Mouse (Mus musculus) right cerebral cortex, postnatal 14 days (tissue): ENCODE results near the gene Mzt1.
A peak's percentile ranks its signal among the peaks of the same experiment; 100 is the strongest.
"Not testable (repeated sequence)": the region's sequence is repeated elsewhere in the genome, so short reads cannot be mapped to it uniquely, and the experiment has no call there.

ENCODE experiments used
- DNase-seq: peaks from one replicate; pipeline ENCODE4 v3.0.0; 2022

The Mzt1 gene

DNA sequence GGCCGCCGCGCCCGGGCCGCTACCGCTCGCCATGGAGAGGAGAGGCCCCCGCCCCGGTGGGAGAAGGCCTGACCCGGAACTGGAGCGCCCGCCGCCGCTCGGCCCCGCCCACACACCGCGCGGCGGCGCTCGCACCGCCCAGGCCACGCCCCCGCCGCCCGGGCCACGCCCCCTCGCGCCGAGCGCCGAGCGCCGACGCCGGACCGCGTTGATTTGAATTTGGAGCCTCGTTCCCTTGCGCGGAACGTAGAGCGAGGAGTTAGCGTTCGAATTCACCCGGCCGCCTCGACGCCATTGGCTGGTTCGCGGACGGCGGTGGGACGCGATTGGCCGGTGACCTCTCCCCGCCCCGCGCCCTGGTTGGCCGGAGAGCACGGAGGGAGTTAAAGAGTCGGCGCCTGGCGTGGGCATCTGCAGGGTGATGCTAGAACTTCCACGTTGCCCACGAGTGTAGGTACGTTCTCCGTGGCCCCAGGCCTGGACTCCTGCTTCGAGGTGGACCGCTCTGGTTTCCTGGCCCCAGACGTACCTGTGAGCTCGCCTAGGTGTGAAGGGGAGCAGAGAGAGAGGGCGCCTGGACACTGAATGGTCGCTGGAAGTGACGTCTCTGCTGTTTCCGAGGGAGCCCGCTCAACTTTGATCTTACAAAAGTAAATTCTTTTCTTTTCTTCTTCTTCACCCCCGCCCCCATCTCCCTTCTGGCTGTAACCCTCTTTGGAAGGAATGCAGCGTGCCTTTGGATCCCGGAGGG, at the start of gene Mzt1, which contains the start of gene Bora:
Mzt1 (minus strand) TSS at position 104 of the 751 bp plus-strand sequence.
Bora (plus strand) TSS at position 192 of the 751 bp plus-strand sequence.
- peak; percentile 92 for DNase-seq

DNA sequence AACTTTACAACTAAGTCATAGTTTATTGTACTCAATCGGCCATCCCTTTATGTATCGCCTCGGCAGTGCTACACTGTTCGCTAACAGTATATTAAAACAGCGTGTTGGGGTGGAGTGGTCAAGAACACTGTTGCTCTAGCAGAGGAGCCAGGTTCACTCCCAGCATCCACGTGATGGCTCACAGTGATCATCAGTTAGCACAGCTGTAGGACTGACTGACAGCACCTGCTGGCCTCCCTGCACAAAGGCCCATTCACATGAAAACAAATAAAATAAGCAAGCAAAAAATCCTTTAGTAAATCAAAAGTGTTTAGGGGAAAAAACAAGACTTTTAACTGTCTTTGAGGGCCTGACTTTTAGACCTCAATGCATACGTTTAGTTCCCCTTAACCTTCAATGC, 43.0 kb upstream of the Mzt1 start:
- DNase-seq, result no peak

DNA sequence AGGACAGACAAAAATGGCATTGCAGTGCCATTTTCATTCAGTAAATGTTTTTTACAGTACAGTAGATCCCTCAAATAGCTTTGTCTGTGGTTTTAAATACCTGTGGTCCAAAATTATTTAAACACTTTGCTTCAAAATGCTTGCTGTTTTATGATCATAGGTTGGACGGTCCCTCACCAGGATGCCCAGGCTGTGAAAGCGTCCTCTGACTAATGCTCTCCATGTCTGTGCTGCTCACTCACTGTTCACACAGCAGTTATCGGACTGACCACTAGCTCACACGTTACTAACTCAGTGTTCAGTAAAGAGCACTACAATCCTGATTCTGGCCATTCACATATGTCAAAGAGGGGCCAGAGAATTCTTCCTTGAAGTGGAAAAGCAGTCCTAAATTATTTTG, 25.2 kb upstream of the Mzt1 start:
- DNase-seq, result no peak

DNA sequence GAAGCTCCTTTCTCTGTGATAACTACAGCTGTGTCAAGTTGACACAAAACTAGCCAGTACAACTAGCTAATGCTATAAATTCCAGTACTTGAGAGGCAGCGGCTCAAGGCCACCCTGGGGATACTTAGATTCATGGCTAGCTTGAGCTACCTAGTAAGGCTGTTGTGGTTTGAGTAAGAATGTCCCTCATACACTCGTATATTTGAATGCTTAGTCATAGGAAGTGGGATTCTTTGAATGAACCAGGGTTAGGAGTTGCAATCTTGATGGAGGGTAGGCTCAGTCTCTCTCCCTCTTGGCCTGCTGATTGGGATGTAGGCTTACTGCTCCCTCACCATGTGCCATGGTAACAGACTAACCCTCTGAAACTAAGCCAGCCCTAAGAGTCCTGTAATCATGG, 17.2 kb upstream of the Mzt1 start:
- no peak for DNase-seq

DNA sequence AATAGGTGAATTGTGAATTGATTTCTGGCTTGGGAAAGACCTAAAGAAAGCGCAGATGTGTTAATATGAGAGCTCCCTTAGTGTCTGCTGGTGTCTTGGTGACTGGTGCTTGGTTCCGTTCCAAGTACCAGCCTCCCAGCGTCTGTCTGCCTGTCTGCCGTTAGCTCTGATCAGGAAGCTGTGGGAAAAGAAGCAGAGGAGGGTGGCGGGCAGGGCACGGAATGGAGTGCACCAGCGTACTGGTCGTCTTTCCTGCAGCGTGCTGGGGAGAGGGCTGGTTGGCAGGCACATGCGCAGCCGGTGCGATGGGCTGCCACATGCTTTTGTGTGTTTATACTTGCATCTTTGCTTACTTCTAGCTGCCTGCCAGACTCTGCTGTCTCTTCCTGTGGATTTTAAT, 14.7 kb upstream of the Mzt1 start:
- peak; percentile 21 for DNase-seq

DNA sequence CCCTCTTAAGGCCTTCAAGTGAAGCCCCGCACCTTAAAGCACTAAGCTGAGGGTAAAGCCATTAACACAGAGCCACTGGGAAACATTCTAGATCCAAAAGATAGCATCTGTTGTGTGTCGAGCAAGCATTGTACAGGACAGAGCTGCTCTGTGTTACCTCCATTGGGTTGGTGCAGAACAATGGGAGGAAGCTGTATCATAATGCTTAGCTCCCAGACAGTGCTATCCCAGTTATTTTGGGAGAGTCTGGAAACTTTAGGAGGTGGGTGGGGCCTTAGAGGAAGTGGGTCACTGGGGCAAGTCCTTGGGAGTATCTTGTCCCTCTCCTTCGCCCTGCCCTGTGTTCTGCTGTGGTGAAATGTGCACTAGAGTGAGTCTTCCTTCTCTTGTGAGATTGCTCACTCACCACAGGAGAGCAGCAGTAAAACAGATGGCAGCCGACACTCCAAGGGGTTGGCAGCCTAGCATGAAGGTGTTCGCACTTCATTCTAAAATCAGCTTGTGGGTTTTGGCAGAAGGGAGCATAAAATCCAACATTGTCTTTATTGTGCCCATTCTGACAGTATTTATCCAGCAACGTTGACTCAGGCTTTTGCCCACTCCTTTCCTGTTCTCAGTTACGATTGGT, 13.1 kb upstream of the Mzt1 start:
- no peak for DNase-seq

DNA sequence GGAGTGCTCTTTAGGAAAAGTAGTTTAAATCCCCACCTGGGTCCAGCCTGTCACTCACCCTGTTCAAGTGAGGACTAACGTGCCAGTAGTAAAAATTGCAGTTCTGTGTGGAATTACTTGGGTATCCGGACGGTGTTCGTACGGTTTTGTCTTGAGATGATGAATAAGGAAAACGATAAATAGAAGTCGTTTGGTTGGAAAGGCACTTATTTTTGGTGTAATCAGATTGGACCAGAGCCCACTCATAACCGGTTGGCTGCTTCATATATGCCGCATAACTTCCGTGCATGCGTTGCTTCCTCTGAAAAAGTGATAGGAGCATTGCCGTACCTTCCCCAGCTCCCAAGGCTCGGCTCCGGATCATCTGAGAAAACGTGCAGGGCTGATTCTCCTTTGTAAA, 848 bp upstream of the Mzt1 start:
- DNase-seq, result no peak

DNA sequence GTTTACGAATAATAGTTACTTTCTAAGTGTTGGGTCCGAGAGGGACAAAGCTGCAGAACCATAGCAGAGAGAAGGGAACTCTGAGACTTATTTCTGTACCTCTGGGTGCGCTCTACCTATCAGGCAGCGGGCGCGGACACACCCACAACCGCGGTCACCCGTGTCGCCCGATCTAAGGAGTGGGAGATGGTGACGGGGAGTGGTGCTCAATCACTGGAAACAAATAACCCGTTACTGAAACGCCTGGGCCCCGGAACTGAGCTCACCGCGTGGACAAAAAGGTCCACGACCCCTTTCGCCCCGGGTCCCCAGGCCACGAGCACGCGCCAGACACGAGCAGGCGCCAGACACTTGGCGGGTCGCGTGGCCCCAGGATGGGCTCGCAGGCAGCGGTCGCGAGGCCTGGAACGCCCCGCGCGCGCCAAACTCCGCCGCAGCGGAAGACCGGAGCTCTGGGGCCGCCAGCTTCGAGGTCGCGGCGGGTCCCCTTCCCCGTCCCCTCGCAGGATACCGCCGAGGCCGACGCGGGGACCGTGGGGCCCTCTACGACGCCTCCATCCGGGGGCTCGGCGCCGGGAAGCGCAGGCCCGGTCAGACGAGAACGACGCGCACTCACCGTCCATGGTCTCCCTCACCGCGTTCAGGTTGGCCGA, 430 bp downstream of the Mzt1 start:
- peak; percentile 18 for DNase-seq

DNA sequence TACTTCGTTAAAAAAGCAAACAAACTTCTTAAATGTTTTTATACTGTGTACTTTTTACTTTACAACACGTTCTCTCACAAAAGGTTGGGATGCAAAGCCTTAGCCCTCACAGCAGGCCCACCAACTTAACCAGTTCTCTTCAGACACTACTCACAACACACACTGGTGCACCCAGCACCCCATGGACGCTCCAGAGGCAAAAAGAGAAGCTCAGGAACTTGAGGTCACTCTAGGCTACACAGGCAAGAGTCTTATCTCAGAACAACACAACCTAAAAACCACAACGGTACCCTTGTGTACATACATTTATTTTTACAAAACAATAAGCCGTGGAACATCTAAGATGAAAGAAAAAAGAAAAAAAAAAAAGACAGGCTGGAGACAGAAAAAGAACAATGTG, 1.2 kb downstream of the Mzt1 start:
- DNase-seq, result no peak

DNA sequence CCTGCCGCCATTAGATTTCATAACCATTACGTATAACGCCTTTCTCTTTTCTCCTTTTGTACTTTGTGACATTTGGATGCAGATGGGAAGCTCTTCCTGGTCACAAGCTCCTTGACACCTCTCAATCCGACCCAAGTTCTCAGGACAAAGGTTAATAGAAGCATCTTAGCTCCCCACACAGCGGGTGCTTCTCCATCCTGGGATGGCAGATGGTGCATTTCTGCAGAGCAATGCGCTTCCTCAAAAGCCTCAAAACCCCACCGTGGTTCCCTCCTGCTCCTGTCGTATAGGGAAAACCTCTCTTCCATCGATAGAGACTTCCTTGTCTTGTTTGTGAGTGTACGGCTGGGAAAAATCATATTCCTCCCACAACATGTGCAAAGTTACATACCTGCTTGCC, 1.8 kb downstream of the Mzt1 start:
- no peak for DNase-seq

DNA sequence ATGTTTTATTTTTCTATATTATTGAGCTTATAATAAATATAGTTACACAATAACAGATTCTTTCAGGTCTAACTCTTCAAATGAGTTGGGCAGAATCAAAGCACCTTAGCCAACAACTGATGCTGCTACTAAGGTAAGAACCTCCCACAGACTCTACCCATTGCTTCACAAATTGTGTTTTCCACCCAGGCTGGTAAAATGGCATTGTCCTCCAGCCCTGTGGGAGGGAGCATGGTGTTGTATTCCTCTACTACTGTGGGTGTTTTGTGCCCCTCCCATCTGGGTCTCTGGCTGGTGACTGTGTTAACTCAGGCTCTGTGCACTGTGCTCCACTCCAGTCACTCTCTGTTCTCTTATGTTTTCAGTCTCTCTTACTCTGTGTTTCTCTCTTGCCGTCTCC, 2.4 kb downstream of the Mzt1 start:
- DNase-seq, result no peak

DNA sequence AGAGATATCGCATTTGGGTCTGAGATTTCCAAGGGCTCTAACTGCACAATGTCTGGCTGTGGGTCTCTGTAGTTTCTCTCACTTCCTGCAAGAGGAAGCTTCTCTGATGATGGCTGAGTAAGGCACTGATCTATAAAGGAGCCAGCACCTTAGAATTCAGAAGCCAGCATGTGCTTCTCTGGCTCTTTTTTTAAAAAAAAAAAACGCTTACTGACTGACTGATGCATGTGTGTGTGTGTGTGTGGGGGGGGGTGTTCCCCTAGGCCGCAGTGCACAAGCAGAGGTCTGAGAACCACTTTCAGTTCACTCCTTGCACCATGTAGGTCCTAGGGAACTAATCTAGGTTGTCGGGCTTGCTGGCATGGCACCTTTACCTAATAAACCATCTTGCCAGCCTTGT, 4.5 kb downstream of the Mzt1 start:
- no peak for DNase-seq

DNA sequence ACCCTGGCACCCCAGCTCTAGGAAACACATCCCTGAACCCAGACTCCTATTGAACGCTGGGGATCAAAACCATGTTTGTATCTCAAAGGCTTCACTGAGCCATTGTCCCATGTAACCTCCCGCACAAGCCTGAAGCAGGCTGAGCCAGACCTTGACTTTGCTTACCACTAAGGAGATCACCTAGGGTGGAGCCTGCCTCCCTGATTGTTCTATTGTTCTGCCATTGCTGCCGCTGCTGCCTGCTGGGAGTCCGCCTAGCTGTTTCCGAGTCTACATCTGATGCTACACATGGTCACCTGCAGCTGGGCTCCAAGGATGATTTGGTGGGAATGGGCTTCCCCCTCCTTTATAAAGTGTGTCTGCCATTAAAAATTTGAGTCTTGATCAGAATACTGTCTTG, 6.6 kb downstream of the Mzt1 start:
- not testable (repeated sequence) for DNase-seq

DNA sequence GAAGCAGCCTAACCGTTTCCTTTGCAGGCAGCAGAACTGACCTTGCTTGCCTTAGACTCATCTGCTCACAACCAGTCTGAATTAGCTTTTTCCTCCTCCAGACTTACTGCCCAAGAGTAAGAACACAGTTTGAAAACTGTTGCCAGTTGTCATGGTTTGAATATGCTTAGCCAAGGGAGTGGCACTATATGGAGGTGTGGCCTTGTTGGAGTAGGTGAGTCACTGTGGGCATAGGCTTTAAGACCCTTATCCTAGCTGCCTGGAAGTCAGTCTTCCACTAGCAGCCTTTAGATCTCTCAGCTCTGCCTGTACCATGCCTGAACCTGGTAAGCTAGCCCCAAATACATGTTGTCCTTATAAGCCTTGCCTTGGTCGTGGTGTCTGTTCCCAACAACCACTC, 8.2 kb downstream of the Mzt1 start:
- no peak for DNase-seq

DNA sequence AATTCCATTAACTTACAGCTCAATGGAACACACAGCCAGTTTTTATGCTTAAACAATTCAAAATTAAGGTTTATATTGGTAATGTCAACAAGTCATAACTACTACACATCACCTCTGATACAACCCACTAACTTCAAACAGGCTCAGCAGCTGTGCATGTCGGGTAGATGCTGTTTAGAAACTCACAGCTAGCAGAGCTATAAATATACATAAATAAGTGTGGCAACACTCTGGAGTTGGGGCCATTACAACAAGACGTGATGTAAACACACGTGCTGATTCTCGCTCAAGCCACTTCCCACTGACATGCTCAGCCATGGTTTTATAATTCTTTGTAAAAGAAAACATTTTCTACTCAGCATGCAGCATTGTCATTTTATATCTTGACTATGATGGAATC, 9.9 kb downstream of the Mzt1 start:
- DNase-seq, result no peak

DNA sequence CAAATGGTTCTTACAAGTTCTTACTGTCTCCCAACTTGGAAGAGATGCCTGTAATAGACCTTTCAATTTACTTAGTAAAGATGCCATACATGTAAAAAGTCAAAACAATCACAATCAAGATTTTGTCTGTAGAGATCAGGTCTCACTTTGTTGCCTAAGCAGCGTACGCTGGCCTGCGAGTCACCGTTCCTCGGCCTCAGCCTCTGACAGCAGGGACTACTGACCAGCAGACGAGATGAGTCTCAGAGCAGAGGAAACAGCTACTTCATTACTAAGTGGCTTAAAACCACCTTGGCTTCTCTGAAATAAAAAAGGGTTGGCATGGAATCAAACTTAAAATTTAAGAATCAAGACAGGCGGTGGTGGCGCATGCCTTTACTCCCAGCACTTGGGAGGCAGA, 11.1 kb downstream of the Mzt1 start:
- not testable (repeated sequence) for DNase-seq

DNA sequence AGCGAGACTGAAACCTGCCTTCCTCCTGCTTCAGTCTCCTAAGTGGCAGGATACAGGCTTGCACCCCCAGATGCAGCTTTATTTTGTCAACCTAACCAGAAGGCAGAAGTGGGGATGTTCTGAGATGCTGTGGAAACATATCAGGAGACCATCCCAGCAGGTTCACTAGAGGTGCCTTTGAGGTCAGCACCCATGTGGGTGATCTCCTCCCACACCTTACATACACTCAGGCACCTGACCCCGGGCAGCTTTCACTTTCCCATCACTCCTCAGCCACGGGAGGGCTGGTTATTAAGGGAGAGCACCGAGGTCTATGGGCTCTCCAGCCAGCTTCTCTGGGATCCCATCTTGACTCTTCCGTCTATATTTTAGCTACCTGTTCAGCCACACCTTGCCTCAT, 13.3 kb downstream of the Mzt1 start:
- no peak for DNase-seq

DNA sequence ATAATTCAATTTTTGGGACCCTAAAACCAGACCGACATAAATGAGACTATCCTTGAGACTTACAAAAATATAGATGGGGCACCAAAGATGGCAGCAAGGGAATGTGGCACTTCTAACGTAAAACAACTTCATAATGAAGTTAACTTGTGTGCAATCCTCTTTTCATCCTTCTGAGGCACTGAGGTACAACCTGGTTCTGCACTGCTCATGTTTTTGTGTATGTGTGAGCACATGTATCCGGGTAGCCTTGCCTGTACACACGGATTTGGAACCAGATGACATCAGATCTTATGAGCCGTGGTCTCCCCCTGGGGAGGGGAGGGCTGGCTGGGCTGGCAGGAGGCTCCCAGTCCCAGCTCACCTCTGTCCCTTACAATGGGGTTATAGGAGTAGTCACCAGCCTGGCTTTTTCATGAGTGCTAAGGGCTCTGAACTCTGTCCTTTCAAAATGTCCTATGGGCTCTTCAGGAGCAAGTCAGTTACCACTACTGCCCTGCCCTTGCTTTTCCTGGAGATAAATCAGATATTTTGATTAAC, 14.5 kb downstream of the Mzt1 start:
- DNase-seq, result no peak

DNA sequence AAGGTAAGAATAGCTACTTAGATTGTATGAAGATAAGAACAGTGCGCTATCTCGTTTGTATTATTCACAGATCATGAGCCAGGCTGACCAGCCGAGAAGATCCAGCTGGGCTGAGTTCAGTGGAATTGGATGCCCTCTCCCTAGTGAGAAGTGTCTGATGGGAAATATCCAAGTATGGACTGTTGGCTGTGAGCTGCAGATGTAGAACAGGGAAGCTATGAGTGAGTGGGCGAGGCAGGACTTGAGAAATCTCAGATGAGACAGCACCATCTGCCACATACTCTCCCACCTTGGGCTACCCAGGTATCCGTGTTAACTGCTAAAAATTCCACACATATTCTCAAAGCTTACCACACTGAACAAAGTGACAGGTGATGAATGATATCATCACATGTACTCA, 15.9 kb downstream of the Mzt1 start:
- no peak for DNase-seq

DNA sequence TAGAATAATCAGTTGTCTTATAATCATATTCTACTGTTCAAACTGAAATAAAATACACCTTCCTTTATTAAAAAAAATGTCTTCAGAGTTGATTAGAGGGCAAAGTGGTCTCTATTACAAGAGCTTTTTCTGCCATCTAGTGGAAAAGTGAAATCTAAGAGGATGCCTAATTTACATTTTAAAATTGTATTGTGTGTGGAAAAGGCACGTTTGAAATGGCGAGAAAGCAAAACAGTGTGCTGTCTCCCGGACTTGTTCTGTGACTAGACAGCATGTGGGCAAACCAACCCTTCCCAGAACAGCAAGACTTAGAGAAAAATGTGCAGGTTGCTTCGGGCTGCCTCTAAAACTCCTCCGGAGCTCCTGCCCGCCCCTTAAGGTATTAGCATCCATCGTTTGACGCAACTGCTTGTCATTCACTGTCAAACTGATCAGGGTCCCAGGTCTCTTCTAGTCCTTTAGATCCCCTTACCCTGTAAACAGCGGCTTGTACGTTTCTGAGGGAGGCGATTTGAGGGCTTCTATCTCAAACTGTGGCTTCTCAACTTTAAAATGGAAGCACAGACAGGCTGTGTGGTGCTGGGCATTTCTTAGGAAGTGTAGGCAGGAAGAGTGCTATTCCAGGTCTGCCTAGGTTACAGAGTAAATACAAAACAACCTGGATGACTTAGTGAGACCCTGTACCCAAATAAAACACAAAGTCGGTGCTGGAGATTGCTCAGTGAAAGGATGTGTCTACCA, 23.4 kb downstream of the Mzt1 start:
- DNase-seq, result no peak

DNA sequence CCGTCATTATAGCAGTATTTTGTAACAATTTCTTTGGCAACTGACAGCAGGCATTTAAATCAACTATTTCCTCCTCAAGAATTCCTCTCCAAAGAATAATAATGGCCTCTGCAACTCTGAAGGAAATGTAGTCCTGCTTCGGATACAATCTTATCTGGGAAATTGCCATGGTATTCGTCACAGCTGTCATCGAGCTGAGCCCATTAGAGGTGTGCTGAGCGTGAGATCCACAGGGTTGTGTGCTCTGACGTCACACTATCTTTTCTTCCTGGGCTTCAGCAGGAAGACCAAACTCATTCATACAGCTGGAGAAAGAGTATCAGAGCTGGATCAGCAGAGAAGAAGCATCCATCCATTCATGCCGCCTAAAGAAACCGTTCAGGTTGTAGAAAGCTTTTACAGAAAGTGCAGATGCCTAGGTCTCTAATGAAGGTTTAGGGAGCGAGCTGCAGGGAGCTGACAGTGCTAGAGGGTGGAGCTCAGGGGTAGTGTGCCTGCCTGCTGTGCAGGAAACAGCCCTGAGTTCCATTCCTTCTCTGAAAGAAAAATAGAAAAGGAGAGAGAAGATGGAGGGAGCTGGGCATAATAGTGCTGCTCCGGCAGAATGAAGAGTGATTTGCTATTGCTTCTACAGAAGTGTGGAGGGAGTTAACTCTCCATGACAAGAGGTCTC, 26.7 kb downstream of the Mzt1 start:
- no peak for DNase-seq

DNA sequence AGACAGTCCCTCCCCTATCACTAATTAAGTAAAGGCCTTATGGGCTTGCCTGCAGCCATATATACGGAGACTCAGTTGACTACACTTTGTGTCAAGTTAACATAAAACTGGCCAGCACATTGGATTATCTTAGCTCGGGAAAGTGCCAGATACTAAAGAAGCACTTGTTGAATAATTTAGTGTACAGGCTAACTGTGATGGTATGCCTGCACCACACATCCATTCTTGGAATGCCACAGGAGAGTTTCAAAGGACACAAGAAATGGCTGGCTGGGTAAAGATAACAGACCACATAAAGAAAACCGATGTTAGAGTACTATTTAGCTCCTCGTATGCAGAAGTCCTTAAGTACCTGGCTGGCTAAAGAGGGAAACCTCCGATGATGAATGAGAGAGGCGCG, 27.2 kb downstream of the Mzt1 start:
- DNase-seq, result no peak

DNA sequence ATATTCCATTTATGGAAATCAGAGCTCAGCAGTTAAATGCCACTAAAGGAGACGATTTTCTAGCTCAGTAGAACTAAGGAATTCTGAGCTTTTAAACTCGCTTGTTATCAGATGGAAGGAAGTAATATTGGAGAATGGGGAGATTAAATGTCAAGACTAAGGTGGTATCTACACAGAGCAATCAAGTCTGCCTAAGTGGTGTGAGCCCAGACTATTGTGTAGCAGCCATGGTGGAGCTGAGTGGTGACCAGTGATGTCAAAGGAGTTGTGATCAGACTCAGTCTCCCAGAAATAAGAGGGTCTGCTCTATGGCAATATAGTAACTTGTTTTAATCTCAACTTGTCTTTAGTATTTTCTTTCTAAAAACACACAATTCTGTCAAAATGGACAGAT, 35.0 kb downstream of the Mzt1 start:
- no peak for DNase-seq
